Mouse (Mus musculus): ENCODE data around the gene Repin1.
A peak's percentile ranks its signal among the peaks of the same experiment; 100 is the strongest.

The Repin1 gene

GRCm38 (mm10) chr6:48627511-48627924 is 33.8 kb downstream of the Repin1 start:
- peak; percentile 62 for DNase-seq

- no peak for DNase-seq
Observed at GRCm38 (mm10) chr6:48628377-48628776, 34.7 kb downstream of the Repin1 start.

- DNase-seq, result peak; percentile 57
Observed at GRCm38 (mm10) chr6:48628808-48629660, 35.4 kb downstream of the Repin1 start.

- DNase-seq, result peak; percentile 65
Observed at GRCm38 (mm10) chr6:48629661-48630034, 36.0 kb downstream of the Repin1 start.

- no peak for DNase-seq
Observed at GRCm38 (mm10) chr6:48630831-48631230, 37.1 kb downstream of the Repin1 start.

- DNase-seq, result no peak
Observed at GRCm38 (mm10) chr6:48635105-48635504, 41.4 kb downstream of the Repin1 start.

GRCm38 (mm10) chr6:48636515-48636914 is 42.8 kb downstream of the Repin1 start:
- no peak for DNase-seq

- no peak for DNase-seq
Observed at GRCm38 (mm10) chr6:48637811-48638500, 44.3 kb downstream of the Repin1 start.

- no peak for DNase-seq
Observed at GRCm38 (mm10) chr6:48638553-48638952, 44.9 kb downstream of the Repin1 start.

- no peak for DNase-seq
Observed at GRCm38 (mm10) chr6:48641391-48641790, 47.7 kb downstream of the Repin1 start.

GRCm38 (mm10) chr6:48642764-48643292 is 49.1 kb downstream of the Repin1 start:
- no peak for DNase-seq

- peak; percentile 83 for DNase-seq
Observed at GRCm38 (mm10) chr6:48645660-48646308, 52.1 kb downstream of the Repin1 start.

GRCm38 (mm10) chr6:48646309-48646690 is 52.6 kb downstream of the Repin1 start:
- DNase-seq, result no peak

GRCm38 (mm10) chr6:48646995-48647394 is 53.3 kb downstream of the Repin1 start, which contains the start of gene Gimap8:
TSS of gene Gimap8 (plus strand) at chr6:48647234.
- DNase-seq, result peak; percentile 79

GRCm38 (mm10) chr6:48647611-48648010 is 53.9 kb downstream of the Repin1 start:
- no peak for DNase-seq

All from kidney, adult 18-20 months (tissue).